Mouse (Mus musculus): ENCODE measurements around the gene Pcmtd2. TPM values are rescaled to one million over a fixed set of nuclear protein-coding genes. Genes with fewer than 3 reads are reported as not detected.

Gene Pcmtd2
- polyA plus RNA-seq, 1 experiment from 2014 or later = 33.0 TPM

DNA sequence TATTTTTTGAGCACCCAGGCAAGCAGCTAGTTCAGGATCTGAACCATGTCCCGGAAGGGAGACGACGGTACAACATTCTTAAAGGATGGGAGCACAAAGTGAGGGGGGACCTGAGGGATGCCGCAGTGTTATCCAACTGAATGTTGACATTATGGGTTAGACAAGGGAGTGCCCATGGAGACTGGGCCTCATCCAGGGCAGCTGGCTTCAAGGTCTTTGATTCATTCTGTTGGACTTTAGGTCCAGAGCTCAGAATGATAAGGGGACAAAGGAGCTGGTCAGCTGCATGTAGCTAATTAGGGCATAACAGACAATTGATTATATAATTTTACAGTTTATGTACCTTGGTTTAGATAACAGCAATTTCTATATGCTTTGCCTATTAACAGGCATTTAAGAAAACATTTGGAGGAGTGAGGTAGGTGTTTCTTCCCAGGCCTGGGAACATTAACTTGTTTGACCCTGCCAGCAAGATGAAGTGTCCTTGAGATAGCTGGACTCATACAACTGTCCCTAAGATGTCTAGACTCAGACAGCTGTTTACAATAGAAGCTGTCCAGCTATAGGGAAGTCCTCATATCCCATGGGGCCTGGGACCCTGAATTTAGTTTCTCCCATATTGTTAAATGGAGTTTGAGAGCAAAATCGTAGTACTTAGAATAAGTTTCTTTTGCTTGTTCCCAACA is 8.2 kb downstream of the Pcmtd2 start:
- Histone ChIP-seq H3K27ac (ENCODE audit: low read length) (no peak overlapping the region), H3K4me2 (ENCODE audit: low read depth, low read length) (no peak overlapping the region), H3K4me1 (ENCODE audit: control insufficient read depth, insufficient read depth, low read length) (no peaks in the 10 kb centered on the region), H3K27me3 (ENCODE audit: control insufficient read depth, insufficient read depth, low read length) (no peaks in the 10 kb centered on the region), H3K9me3 (replicated peaks; ENCODE audit: control insufficient read depth, low read length) (no peaks in the 10 kb centered on the region), H3K36me3 (ENCODE audit: control insufficient read depth, insufficient read depth, low read length) (no peaks in the 10 kb centered on the region), H3K9ac (ENCODE audit: low read length) (no peak overlapping the region), H3K4me3 (replicated peaks; ENCODE audit: low read length) (no peak overlapping the region)
- no peak for ATAC-seq (ENCODE audit: insufficient read depth, low FRiP score)
- 67% methylated on average over 5 of the region's 5 CpGs for WGBS

DNA sequence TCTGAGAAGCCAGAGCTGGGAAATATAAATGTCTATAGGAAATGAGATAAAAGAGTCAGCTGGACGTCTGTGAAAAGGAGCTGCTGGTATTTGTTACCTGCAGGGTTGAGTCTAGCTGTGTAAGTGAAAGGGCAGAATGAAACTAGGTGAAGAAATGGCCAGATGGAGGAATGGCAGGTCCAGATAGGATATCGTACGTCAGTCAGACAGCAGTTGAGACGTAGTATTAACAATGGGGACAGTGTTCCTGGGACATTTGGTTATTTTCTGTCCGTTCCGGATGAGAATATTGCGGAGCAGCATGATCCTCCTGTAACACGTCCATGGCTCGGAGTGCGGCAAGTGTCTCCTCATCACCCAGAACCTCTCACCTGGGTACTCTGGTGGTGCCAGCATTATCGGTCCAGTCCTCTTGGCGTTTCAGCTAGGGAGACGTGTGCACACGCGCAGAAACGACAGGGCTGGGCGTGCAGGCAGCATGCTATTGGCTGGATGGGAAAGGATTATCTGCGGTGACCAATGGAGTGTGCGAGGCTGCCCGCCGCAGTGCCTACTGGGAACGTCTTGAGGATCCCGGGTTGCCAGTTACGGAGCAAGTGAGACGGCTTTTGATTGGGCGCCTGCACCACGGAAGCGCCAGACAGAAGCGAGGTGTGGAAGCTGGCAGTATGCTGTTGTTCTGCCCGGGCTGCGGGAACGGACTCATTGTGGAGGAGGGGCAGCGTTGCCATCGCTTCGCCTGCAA is 26.3 kb downstream of the Pcmtd2 start, which contains the start of gene Polr3k:
Gene Polr3k, plus strand, starts transcription at position 547 of the 745 bp plus-strand sequence.
- WGBS = under 1% methylated on average over 35 of the region's 35 CpGs
- peak within 1 kb of the TSS; percentile 81 for H3K4me3 ChIP-seq (replicated peaks; ENCODE audit: low read length)
- peak; percentile 100 for ATAC-seq (ENCODE audit: insufficient read depth, low FRiP score)
- no peaks in the 10 kb centered on the region for H3K9me3 ChIP-seq (replicated peaks; ENCODE audit: control insufficient read depth, low read length)
- H3K4me2 ChIP-seq (ENCODE audit: low read depth, low read length) = peak within 1 kb of the TSS; percentile 89
- peak within 1 kb of the TSS; percentile 77 for H3K27ac ChIP-seq (ENCODE audit: low read length)
- peak within 1 kb of the TSS; percentile 83 for H3K9ac ChIP-seq (ENCODE audit: low read length)
- H3K27me3 ChIP-seq (ENCODE audit: control insufficient read depth, insufficient read depth, low read length) = no peaks in the 10 kb centered on the region
- H3K4me1 ChIP-seq (ENCODE audit: control insufficient read depth, insufficient read depth, low read length) = peaks cover 12% of the 10 kb centered on the region; the same call in 1 of the 2 replicates
- peaks cover 3% of the 10 kb centered on the region for H3K36me3 ChIP-seq (ENCODE audit: control insufficient read depth, insufficient read depth, low read length)

GRCm38 (mm10) chr2:181864536-181864860 is 26.8 kb downstream of the Pcmtd2 start:
- Histone ChIP-seq H3K27ac (ENCODE audit: low read length) (peak overlapping the region; percentile 77), H3K4me1 (ENCODE audit: control insufficient read depth, insufficient read depth, low read length) (peaks cover 12% of the 10 kb centered on the region; the same call in 1 of the 2 replicates), H3K9ac (ENCODE audit: low read length) (peak overlapping the region; percentile 83), H3K9me3 (replicated peaks; ENCODE audit: control insufficient read depth, low read length) (no peaks in the 10 kb centered on the region), H3K4me3 (replicated peaks; ENCODE audit: low read length) (peak overlapping the region; percentile 81), H3K36me3 (ENCODE audit: control insufficient read depth, insufficient read depth, low read length) (peaks cover 9% of the 10 kb centered on the region), H3K27me3 (ENCODE audit: control insufficient read depth, insufficient read depth, low read length) (no peaks in the 10 kb centered on the region), H3K4me2 (ENCODE audit: low read depth, low read length) (peak overlapping the region; percentile 89)
- under 1% methylated on average over 22 of the region's 22 CpGs for WGBS
- peak; percentile 28; the same call in 1 of the 2 replicates for ATAC-seq (ENCODE audit: insufficient read depth, low FRiP score)

GRCm38 (mm10) chr2:181866931-181867330 is 29.3 kb downstream of the Pcmtd2 start:
- H3K9ac ChIP-seq (ENCODE audit: low read length) = no peak overlapping the region
- peaks cover 12% of the 10 kb centered on the region; the same call in 1 of the 2 replicates for H3K4me1 ChIP-seq (ENCODE audit: control insufficient read depth, insufficient read depth, low read length)
- no peak overlapping the region for H3K27ac ChIP-seq (ENCODE audit: low read length)
- H3K4me2 ChIP-seq (ENCODE audit: low read depth, low read length) = no peak overlapping the region
- ATAC-seq (ENCODE audit: insufficient read depth, low FRiP score) = no peak
- no peaks in the 10 kb centered on the region for H3K9me3 ChIP-seq (replicated peaks; ENCODE audit: control insufficient read depth, low read length)
- H3K27me3 ChIP-seq (ENCODE audit: control insufficient read depth, insufficient read depth, low read length) = no peaks in the 10 kb centered on the region
- WGBS = 53% methylated on average over 5 of the region's 5 CpGs
- no peak overlapping the region for H3K4me3 ChIP-seq (replicated peaks; ENCODE audit: low read length)
- peaks cover 15% of the 10 kb centered on the region for H3K36me3 ChIP-seq (ENCODE audit: control insufficient read depth, insufficient read depth, low read length)

DNA sequence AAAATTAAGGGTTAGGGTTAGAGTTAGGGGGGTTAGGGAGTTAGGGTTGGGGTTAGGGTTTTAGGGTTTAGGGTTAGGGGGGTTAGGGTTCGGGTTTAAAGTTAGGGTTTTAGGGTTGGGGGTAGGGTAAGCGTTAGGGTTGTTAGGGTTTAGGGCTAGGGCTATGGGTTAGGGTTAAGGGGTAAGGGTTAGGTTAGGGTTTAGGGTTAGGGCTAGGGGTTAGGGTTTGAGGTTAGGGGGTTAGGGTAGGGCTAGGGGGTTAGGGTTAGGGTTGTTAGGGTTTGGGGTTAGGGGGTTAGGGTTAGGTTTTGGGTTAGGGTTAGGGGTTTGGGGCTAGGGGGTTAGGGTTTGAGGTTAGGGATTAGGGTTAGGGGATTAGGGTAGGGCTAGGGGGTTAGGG is 33.4 kb downstream of the Pcmtd2 start:
- 91% methylated on average over 2 of the region's 2 CpGs for WGBS
- H3K36me3 ChIP-seq (ENCODE audit: control insufficient read depth, insufficient read depth, low read length) = peaks cover 15% of the 10 kb centered on the region
- peak; percentile 56; the same call in 1 of the 2 replicates for ATAC-seq (ENCODE audit: insufficient read depth, low FRiP score)

DNA sequence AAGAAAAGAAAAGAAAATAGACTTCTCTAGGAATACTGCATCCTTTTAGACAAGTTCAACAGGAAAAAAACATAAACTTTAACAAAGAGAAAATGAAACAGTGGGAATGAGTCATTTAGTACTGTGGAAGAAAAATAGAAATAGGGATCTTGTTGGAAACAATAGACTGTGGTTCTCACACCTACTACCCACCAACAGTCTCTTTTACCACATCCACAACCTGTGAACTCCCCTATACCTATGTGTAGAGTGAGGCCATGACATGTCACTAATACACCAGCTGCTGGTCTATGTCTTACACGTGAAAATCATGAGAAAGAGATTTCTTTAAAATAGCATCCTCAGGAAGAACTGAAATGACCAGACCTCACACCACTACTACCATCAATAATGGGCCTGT is 41.2 kb downstream of the Pcmtd2 start:
- 64% methylated on average over 1 of the region's 1 CpGs for WGBS
- H3K9me3 ChIP-seq (replicated peaks; ENCODE audit: control insufficient read depth, low read length) = no peaks in the 10 kb centered on the region
- no peak overlapping the region for H3K4me3 ChIP-seq (replicated peaks; ENCODE audit: low read length)
- no peak for ATAC-seq (ENCODE audit: insufficient read depth, low FRiP score)
- H3K9ac ChIP-seq (ENCODE audit: low read length) = no peak overlapping the region
- H3K4me1 ChIP-seq (ENCODE audit: control insufficient read depth, insufficient read depth, low read length) = no peaks in the 10 kb centered on the region
- H3K27ac ChIP-seq (ENCODE audit: low read length) = no peak overlapping the region
- H3K27me3 ChIP-seq (ENCODE audit: control insufficient read depth, insufficient read depth, low read length) = no peaks in the 10 kb centered on the region
- no peak overlapping the region for H3K4me2 ChIP-seq (ENCODE audit: low read depth, low read length)
- no peaks in the 10 kb centered on the region for H3K36me3 ChIP-seq (ENCODE audit: control insufficient read depth, insufficient read depth, low read length)

More for the DNA sequence above, 33.4 kb downstream of the Pcmtd2 start:
- H3K27ac ChIP-seq (ENCODE audit: low read length) = no peak overlapping the region
- H3K4me3 ChIP-seq (replicated peaks; ENCODE audit: low read length) = no peak overlapping the region
- no peaks in the 10 kb centered on the region for H3K27me3 ChIP-seq (ENCODE audit: control insufficient read depth, insufficient read depth, low read length)
- no peak overlapping the region for H3K9ac ChIP-seq (ENCODE audit: low read length)
- H3K4me2 ChIP-seq (ENCODE audit: low read depth, low read length) = no peak overlapping the region
- no peaks in the 10 kb centered on the region for H3K4me1 ChIP-seq (ENCODE audit: control insufficient read depth, insufficient read depth, low read length)
- H3K9me3 ChIP-seq (replicated peaks; ENCODE audit: control insufficient read depth, low read length) = no peaks in the 10 kb centered on the region

DNA sequence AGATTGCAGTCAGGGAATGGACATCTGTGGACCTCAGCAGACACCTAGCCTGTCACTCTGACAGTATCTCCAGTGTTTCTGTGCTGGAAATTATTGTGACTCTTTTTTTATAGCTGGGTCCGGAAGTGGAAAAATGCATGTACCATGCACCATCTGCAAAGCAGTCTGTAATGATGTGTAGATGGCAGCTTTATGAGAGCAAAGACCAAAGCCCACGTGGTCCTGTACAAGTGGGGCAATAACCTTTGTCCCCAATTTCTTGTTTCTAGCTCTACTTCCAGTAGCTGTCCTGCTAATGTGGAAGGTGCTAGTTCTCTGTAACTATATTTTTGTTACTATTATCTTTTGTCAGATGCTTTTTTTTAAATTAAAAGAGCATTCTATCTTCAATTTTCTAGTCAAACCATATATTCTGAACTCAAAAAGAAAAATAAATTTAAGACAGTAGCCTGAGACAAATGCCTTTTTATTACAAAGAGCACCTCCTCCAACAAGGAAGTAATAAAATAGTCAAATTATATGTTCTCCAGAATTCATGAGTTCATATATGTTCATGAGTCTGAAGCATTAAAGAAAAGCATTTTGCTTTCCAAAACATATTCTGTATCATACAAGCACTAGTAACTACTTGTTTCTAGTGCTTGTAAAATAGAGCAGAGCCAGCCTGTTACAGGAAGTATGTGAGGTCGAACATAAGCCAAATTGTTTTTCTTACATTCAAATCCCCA is 45.5 kb downstream of the Pcmtd2 start:
- WGBS = 65% methylated on average over 3 of the region's 3 CpGs
- Histone ChIP-seq H3K36me3 (ENCODE audit: control insufficient read depth, insufficient read depth, low read length) (no peaks in the 10 kb centered on the region), H3K4me1 (ENCODE audit: control insufficient read depth, insufficient read depth, low read length) (no peaks in the 10 kb centered on the region), H3K9ac (ENCODE audit: low read length) (no peak overlapping the region), H3K4me2 (ENCODE audit: low read depth, low read length) (no peak overlapping the region), H3K9me3 (replicated peaks; ENCODE audit: control insufficient read depth, low read length) (no peaks in the 10 kb centered on the region), H3K4me3 (replicated peaks; ENCODE audit: low read length) (no peak overlapping the region), H3K27me3 (ENCODE audit: control insufficient read depth, insufficient read depth, low read length) (no peaks in the 10 kb centered on the region), H3K27ac (ENCODE audit: low read length) (no peak overlapping the region)
- no peak for ATAC-seq (ENCODE audit: insufficient read depth, low FRiP score)

All from stomach, embryonic 16.5 days (tissue).